Mouse (Mus musculus): ENCODE results near the gene Zfp266. TPM values are rescaled to one million over a fixed set of nuclear protein-coding genes. Genes with fewer than 3 reads are reported as not detected.

Zfp266 gene
- total and polyA plus RNA-seq, 3 experiments: 1.1 to 39.4 (median 36.4) TPM

- peak; percentile 91 for DNase-seq
Observed at GRCm38 (mm10) chr9:20492527-20493233, 28.5 kb downstream of the Zfp266 start, which contains the start of gene Zfp426. Zfp426 (minus strand) TSS chr9:20492746.

GRCm38 (mm10) chr9:20491858-20492526 lies 29.2 kb downstream of the Zfp266 start:
- DNase-seq: no peak

- DNase-seq: no peak
Observed at GRCm38 (mm10) chr9:20489536-20489935, 31.7 kb downstream of the Zfp266 start.

GRCm38 (mm10) chr9:20479396-20479795 lies 41.8 kb downstream of the Zfp266 start:
- no peak for DNase-seq

GRCm38 (mm10) chr9:20476632-20477031 lies 44.6 kb downstream of the Zfp266 start:
- no peak for DNase-seq

- DNase-seq: peak; percentile 49
Observed at GRCm38 (mm10) chr9:20466761-20467442, 54.3 kb downstream of the Zfp266 start.

- DNase-seq: peak; percentile 84
Observed at GRCm38 (mm10) chr9:20459377-20460317, 61.6 kb downstream of the Zfp266 start, which contains the start of gene Zfp26. Zfp26 (minus strand) TSS chr9:20460162.

GRCm38 (mm10) chr9:20453647-20454046 lies 67.6 kb downstream of the Zfp266 start:
- DNase-seq: no peak

GRCm38 (mm10) chr9:20451493-20451892 lies 69.7 kb downstream of the Zfp266 start:
- no peak for DNase-seq

Other genes starting within 250 kb of the Zfp266 start
- not detected for gene Olfr39, start 239.1 kb downstream of the Zfp266 start, total RNA-seq (2021)
- gene Olfr39, start 239.1 kb downstream of the Zfp266 start, polyA plus RNA-seq (2012; rRNA removed): not detected in 2 replicates
- gene Olfr873, start 222.9 kb downstream of the Zfp266 start, total RNA-seq (2021): not detected
- not detected in 2 replicates for gene Olfr873, start 222.9 kb downstream of the Zfp266 start, polyA plus RNA-seq (2012; rRNA removed)
- not detected for gene Olfr18, start 185.3 kb downstream of the Zfp266 start, total RNA-seq (2021)
- not detected in 2 replicates for gene Olfr18, start 185.3 kb downstream of the Zfp266 start, polyA plus RNA-seq (2012; rRNA removed)
- gene Zfp560, start 136.2 kb downstream of the Zfp266 start, total RNA-seq (2021): 1 to 10 TPM; 3.9 to 9.4 TPM
- gene Zfp560, start 136.2 kb downstream of the Zfp266 start, polyA plus RNA-seq (2012; rRNA removed): 0.92 and 1.6 TPM in 2 replicates
- gene Zfp26, start 61.3 kb downstream of the Zfp266 start, total RNA-seq (2021): 10 to 100 TPM; 15.5 to 18.1 TPM
- gene Zfp26, start 61.3 kb downstream of the Zfp266 start, polyA plus RNA-seq (2012; rRNA removed): 0.49 and 0.58 TPM in 2 replicates
- gene Zfp426, start 28.7 kb downstream of the Zfp266 start, total RNA-seq (2021): 10 to 100 TPM; 22.2 to 25.0 TPM
- gene Zfp426, start 28.7 kb downstream of the Zfp266 start, polyA plus RNA-seq (2012; rRNA removed): 2.1 and 2.3 TPM in 2 replicates
- gene Zfp846, start 59.9 kb upstream of the Zfp266 start, total RNA-seq (2021): 1 to 10 TPM; 6.9 to 7.7 TPM
- gene Zfp846, start 59.9 kb upstream of the Zfp266 start, polyA plus RNA-seq (2012; rRNA removed): 1.1 and 1.6 TPM in 2 replicates
- 100 to 1,000 TPM; 384 to 522 TPM for gene Ubl5, start 121.5 kb upstream of the Zfp266 start, total RNA-seq (2021)
- gene Ubl5, start 121.5 kb upstream of the Zfp266 start, polyA plus RNA-seq (2012; rRNA removed): 133 and 135 TPM in 2 replicates
- gene Fbxl12, start 123.3 kb upstream of the Zfp266 start, total RNA-seq (2021): 10 to 100 TPM; 13.0 to 16.7 TPM
- gene Fbxl12, start 123.3 kb upstream of the Zfp266 start, polyA plus RNA-seq (2012; rRNA removed): 47.1 and 59.1 TPM in 2 replicates
- 10 to 100 TPM; 20.8 to 26.9 TPM for gene Pin1, start 130.7 kb upstream of the Zfp266 start, total RNA-seq (2021)
- gene Pin1, start 130.7 kb upstream of the Zfp266 start, polyA plus RNA-seq (2012; rRNA removed): 20.4 and 24.2 TPM in 2 replicates
- 1 to 10 TPM in 1 of 2 experiments, under 1 TPM in 1; 0.49 to 1.0 TPM for gene Olfm2, start 224.9 kb upstream of the Zfp266 start, total RNA-seq (2021)
- 1.1 and 2.9 TPM in 2 replicates for gene Olfm2, start 224.9 kb upstream of the Zfp266 start, polyA plus RNA-seq (2012; rRNA removed)

All from adrenal gland, adult 2 months (tissue).